Mouse (Mus musculus): ENCODE data around the gene Prkrip1.

Prkrip1 gene

DNA sequence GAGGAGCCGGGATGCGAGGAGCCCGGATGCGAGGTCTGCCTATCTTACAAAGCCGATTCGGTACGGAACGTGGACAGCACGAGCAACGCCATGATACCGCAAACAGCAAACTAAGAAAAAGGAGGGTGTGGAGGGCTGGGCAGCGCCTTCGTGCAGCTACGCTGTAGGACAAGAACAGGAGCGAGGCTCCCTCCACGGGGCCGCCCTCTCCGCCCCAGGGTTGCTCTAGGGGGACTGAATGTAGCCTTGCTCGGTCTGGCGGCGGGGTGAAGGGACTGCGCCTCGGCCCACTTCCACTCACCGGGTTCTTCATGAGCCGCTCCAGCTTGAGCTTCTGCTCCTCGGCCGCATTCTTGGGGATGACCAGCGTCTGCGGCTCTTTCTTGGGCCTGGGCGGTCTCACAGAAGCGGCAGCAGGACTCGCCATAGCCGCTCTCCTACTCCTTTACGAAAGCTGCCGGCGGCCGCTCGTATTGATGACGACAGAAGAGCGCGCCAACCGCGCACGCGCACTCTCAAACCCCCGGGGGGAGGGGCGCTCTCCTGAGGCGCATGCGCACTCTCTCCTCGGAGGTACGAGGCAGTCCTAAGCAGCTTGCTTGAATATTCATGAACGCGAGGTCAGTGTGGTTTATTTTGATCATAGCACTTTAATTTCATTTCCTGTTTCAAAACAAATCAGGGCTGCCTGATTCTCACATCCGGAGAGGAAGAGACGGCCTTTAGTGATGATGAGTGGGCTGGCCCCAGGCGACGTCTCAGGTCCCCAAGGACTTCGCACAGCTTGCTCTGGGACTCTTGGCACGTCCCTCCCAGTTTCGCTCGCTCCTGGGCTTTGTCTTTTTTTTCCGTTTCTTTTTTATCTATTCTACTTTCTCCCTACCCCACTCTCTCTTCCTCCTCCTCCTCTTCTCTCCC, at the start of gene Prkrip1:
Gene Prkrip1 (minus strand): TSS at position 490 of the 918 bp plus-strand sequence.
- peak; percentile 95 to 97 for DNase-seq (ENCODE audit: low spot score in 2 of 2)

DNA sequence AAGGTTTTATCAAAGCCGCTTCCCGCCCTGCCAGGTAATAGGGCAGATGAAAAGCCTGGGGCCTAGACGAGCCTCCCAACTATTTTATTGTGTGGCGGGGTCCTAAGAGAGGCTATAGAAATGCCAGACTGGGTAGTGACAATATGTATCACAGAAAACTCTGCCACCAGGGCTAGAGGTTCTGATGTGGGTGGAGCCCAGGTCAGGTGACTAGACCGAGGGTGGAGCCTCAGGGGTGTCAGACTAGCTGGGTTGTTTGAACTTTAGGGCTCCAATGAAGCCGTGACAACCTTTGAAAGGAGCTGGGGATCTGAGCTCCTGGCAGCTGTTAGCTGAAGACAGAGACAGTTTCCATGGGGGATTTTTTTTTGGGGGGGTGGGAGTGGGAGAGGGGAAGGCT, 49.7 kb upstream of the Prkrip1 start:
- DNase-seq (ENCODE audit: low spot score in 2 of 2), result no peak

DNA sequence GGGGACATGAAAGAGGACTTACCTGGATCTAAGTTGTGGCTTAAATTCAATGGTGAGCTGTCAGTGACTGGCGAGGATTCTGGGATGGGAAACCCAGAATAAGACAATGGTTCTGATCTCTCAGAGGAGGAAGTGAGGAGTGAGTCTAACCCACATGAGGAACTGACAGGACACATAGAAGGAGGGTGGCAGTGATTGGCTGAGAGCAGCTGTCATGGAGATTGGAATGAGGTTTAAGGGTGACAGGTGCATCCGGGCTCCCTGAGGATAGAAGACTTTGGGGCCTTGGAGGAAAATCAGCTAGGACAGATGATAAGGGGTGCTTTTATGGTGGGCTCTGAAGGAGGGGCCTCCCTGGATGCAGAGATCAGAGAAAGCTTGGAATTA, 47.7 kb upstream of the Prkrip1 start, which contains the start of gene Sh2b2:
Gene Sh2b2 (minus strand): TSS at position 105 of the 387 bp plus-strand sequence.
- no peak for DNase-seq (ENCODE audit: low spot score in 2 of 2)

DNA sequence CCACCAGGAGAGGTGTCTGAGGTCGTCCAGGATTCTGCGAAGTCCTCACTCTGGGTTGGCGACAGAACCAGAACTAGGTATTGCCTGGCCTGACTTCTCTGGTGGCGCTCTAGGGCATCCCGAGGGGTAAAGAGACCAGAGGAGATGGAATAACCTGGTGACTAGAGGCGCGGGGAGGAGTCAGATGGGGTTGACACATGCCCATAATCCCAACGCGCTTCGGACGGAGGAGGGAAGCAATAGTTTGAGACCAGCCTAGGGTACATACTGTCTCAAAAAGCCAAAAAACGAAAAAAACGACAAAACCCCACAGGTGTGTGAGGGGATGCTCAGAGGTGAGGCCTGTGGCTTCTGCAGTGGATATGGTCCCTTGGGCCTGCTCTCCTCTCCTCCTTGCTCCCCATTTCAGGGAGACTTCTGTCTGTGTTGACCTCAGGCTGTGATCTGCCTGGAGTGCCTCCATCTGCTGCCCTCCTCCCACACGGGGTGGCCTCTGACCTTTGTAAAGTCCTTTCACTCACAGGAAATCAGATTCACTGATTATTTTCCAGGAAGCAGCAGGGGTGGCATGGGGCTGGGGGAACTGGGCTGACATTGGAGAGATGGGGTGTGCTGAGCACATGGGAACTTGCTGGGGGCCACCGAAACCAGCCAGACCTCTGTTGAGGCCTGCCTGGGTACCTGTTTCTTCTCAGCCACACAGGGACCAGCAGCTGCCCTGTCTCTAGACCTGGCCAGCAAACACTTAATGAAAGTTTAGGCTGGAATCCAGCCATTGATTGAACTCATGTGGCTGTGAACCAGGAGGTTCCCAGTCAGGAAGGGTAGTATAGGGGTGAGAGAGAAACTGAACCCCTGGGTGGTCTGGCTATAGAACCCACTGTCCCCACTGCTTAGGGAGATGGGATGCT, 47.0 kb upstream of the Prkrip1 start:
- DNase-seq (ENCODE audit: low spot score in 2 of 2), result no peak

DNA sequence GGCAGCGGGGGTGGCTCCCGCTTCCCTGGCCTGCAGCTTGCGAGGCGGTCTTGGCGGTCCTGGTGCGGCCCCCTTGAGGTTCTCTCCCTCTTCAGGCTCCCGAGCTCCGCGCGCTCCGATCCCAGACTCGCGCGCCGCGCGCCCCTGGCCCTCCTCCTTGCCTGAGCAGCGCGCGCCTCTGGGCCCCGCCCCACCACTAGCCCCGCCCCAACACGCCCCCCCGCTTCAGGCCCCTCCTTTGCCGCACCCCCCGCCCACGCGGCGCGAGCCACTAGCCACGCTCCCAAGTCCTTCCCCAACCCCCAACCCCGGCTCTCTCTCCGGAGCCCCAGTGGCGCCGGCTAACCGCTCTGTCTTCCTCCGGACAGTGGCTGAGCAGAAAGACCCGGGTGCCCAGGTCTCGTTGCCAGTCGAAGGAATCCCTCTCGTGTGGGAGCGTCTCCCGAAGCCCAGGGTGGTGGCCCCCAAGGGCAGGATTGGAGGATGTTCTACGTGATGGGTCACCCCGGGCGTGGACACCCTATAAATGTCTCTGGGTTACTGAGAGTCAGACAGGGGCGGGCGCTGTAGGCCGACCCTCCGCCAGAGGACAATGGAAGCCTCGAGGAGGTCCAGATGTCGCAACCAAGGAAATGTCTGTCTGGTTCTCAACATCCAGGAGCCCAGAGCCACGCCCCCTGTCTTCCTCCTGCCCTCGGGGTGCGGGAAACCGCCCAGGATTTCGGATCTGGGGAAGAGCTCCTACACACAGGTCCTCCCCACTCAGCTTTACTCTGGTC, 46.2 kb upstream of the Prkrip1 start:
- peak; percentile 94 to 95 for DNase-seq (ENCODE audit: low spot score in 2 of 2)

DNA sequence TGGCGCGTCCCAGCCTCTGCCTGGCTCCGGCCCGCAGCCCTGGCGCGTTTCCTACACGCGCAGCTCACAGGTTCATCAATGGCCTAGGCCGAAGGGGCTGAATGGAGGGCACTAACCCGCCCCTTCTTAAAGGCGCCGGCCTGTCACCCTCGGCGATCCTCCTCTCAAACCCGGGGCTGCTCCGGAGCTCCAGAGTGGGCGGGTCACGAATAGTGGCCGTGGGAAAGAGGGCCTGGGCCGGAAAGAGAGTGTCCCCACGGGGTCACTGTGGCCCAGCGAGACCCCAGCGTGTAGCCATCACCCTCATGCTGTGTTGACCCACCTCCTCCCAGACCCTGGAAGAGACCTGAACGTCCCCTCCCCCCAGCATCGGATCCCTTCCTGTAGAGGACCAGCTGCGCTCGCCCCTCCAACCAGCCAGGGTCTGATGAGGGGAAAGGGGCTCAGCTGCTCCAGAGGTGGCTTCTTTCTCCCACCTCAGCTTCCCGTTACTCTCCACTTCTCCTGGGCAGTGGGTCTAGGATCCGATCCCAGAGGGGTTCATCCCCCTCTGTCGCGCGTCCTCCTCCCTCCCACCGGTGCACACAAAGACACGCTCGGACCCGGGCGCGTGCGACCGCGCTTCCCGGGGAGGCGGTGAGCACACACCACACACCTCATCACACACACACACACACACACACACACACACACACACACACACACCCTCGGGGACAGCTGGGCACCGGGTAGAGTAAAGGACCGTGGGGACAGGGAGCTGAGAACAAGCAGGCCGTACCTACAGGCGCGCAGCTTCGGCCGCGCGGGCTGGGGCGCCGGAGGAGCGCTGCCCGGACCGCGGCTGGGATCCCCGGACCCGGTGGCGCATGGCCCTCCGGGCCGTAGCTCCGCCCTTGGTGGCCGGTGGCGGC, 45.3 kb upstream of the Prkrip1 start:
- peak; percentile 52 to 60 for DNase-seq (ENCODE audit: low spot score in 2 of 2)

DNA sequence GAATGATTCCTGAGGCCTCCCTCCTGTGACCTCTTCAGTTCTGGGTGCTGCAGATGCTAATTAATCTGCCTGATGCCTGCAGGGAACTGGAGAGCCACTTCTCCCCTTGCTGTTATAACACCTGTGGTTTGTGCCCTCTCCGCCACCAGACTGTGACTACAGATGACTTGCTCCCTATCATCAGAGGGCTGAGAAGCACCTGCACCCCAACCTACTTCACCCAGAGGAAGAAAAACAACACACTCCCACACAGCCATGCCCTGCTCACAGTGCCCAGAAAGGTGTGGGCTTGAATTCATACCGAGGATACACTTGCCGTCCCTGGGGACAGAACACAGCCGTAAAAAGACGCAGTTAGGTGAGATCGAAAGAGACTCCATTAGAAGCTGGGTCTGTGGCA, 42.4 kb upstream of the Prkrip1 start:
- DNase-seq (ENCODE audit: low spot score in 2 of 2), result no peak

DNA sequence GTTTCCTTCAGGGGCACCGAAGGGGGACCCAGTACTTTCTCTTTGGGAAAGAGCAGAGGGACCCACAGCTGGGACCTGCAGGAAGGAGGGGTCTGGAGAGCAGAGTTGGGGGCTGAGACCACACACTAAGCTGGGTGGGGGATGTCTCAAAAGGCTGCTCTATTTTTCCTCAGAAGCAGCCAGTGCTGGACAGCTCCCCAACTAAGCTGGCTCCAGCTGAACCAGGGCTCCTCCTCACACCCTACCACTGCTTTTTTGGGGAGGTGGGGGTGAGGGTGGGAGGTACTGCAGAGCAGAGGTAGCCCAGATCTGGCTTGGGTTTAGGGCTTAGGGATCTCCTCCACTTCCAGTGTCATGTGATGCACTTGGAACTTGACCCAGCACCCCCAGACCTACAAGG, 41.6 kb upstream of the Prkrip1 start:
- DNase-seq (ENCODE audit: low spot score in 2 of 2), result no peak

DNA sequence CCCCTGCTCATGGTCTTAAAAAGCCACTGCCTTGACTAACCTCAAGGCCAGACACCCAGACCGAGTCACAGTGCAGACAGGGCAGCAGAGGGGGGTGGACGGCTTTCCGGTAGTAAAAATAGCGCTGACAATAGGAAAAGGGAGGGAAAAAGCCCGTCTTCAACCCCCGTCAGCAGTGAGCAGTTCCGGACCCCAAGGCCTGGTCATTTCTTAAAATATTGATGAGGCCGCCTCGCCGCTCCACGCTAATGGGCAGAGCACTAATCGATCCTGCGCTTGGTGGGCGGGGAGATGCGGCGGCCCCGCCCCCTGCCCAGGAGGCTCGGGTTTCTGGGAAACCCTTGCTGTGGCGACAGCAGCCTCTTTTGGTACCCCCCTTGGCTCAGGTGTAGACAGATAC, 38.8 kb upstream of the Prkrip1 start:
- no peak for DNase-seq (ENCODE audit: low spot score in 2 of 2)

DNA sequence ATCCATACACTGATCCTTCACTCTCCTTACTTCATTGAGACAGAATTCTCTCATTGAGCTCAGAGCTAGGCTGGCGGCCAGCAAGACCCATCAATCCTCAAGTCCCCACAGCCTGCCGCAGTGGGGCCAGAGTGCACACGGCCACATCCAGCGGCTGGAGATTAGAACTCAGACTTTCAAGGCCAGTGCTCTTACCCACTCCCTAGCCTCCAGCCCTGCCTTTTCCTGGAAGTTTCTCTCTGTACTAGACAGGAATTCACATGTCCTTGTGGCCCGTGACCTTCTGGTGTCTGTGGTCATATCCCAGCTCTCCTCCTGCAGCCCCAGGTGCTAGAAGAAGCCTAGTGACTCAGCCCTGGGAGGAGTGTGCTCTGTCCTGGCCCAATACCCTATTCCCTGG, 37.8 kb upstream of the Prkrip1 start:
- DNase-seq (ENCODE audit: low spot score in 2 of 2), result no peak

DNA sequence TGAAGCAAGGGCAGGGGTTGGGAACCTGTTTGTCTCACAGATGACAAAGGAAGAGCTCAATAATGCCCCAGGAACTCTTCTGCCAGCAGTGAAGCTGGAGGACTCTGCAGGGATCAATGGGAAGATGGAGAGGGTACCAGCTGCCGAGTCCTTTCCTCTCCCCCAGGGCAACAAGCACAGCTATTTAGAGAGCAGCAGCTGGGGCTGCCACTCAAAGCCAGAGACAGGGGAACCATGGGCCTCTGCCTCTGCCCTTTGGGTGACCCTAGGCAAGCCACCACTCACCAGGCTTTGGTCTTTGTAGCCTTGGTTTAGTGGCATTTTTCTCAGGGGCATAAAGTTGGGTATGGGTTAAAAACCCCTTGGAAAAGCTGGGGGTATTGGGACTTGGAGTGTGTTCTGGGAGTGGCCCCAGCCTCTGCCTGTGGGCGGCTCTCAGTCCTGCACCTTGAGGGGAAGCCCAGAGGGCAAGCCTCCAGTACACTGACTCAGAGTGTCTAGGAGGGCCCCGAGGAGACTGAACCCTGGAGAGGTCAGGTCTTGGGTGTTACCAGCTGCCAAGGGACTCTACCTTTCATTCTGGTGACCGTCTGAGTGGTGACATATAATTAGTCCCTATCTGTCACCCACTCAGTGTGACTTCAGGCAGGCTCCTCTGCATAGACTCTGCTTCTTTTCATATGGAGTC, 31.7 kb upstream of the Prkrip1 start:
- no peak for DNase-seq (ENCODE audit: low spot score in 2 of 2)

DNA sequence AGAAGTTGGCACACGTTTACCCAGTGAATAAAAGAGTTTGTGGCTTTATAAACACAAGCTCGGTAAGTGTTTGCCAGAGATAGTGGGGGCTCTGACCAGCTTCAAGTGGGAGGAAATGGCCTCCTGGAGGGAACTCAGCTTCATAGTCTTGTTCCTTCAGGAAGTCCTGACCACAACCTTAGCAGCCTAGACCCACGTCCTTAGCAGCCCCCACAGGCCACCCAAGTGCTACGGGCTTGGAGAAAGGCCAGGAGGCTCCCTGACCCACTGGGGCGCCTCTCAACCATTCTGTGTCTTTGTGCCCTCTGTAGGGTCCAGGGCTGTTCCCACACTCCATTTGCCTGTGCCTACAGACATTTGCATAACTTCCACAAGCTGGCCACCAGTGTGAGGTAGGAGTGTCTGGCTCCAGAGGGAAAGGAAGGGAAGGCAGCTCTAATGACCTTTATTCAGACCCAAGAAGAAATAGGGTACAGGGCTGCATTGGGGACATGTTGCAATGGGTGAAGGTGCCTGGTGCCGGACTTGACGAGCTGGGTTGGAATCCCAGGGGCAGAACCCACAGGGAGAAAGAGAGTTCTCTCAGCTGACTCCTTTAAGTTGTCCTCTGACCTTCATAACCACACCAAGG, 27.6 kb upstream of the Prkrip1 start:
- no peak for DNase-seq (ENCODE audit: low spot score in 2 of 2)

DNA sequence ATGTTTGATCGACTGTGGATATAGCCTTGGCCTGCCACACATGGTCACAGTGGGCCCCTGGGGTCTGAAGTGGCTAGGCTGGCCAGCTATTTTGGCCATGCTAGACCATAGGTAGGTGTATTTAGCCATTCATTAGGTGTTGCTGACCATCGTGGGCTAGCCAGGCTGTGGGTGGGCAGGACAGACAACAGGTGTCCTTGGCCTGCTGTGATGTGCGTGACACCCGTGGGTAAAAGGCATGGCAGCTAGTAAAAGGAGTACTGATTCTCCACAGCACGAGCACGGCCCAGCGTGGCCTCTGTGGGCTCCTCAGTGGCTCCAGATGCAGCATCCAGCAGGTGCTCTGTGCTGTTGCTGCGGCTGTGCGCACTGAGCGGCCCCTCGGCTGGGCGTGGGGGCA, 19.8 kb upstream of the Prkrip1 start:
- DNase-seq (ENCODE audit: low spot score in 2 of 2), result no peak

DNA sequence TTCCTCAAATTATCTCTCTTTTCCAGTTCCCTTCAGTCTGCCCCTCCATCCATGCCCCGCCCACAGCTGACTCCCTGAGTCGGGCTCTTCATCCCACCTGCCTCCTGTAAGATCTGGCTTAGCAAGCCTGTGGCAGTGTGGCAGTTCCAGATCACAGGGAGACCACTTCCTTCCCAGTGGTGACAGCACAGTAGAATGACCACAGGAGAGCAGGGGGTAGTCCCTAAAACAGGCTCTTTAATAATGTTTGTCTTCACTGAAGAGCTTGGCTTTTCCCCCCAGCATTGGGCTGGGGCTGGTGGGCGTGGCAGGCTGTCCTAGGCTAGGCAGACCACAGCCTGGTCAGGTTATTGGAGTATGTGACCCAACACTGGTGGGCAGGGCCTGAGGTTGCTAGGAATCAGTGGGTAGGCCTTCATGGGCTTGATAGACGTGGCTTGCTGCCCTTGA, 19.2 kb upstream of the Prkrip1 start:
- no peak for DNase-seq (ENCODE audit: low spot score in 2 of 2)

DNA sequence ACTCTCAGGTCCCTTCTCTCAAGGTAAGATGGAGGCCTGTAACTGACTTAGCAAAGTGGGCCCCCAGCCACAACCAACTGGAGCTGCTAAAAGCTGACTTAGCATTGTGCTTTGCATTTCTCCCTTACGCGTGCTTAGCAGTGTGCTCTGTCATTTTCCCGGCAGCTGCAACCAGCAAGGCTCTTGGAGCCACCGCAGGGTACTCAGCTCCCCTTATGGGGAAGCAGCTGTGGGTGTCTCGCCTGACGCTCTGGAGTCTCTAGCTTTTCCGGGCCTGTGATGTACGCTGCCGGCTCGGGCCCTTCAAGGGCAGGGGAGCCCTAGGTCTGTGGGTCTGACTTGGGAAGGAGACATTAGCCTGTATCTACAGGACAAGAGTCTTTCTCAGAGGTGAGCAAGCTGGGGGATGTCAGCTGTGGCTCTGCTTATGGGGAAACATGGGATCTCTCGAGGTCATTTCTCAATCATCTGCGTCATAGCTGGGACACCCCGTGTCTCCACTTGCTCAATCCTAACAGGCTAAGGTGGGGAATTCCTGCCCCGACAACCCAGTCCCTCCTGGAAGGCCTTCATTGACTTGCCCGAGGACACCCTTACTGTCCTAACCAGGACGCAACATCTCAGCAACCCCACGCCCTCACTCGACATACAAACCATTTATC, 18.4 kb upstream of the Prkrip1 start:
- no peak for DNase-seq (ENCODE audit: low spot score in 2 of 2)

DNA sequence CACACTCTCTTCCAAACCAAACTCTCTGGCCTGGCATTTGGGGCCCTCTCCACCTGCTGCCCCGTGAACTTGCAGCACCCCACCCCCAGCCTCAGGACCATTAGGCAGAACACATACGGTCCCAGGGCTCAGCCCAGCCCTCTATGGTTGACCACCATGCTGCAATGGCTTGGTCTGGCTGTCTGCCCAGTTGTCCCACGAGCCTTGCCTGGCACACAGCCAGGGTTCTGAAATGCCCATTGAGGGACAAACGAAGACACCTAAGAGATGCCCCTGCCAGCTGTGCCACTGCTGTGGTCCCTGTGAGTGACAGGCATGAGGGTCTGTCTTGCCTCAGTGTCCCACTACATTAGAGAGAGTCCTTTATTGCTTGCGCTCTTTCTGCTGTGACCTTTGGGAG, 17.2 kb upstream of the Prkrip1 start:
- peak in 1 of 2 experiments; percentile 48 for DNase-seq (ENCODE audit: low spot score in 2 of 2)

DNA sequence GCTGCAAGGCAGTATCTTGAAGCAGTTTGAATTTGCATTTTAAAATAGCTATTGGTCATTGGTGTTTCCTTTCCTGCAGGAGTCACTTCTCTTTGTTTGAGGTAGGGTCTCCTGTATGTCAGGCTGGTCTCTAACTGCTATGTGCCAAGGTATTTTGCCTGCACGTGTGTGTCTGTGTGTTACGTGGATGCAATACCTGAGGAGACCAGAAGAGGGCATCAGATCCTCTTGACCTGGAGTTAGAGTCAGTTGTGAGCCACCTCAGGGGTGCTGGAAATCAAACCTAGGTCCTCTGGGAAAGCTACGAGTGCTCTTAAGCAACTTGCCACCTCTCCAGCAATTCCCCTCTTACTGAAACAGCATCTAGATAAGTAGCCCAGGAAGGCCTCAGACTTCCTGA, 16.4 kb upstream of the Prkrip1 start:
- no peak for DNase-seq (ENCODE audit: low spot score in 2 of 2)

DNA sequence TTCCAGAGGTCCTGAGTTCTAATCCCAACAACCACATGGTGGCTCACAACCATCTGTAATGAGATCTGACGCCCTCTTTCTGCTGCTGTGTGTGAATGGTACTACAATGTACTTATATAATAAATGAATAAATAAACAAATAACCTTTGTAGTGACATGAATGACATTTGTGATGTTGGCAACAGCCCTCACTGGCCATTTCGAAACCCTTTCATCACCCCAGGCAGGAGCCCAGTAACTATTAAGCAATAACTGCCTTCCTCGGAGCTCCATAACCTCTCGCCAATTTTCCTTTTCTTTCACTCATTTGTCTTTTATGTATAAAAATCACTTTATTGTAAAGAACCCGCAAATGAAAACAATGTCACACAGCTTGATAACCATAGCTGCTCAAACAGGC, 15.0 kb upstream of the Prkrip1 start:
- no peak for DNase-seq (ENCODE audit: low spot score in 2 of 2)

DNA sequence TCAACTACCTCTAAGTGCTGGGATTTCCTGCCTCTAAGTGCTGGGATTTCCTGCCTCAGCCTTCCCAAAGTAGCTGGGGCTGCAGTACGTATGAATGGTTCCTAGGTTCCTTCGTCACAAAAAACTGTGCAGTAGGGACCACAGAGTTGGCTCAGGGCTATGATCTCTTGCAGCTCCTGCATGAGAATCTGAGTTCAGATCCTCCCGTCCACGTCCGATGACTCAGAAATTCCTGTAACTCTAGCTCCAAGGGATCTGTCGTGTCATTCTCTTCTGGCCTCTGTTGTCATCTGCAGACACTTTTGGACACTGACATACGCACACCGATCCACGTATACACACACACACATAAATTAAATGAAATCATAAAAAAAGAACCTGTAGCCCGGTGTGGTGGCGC, 14.0 kb upstream of the Prkrip1 start:
- no peak for DNase-seq (ENCODE audit: low spot score in 2 of 2)
